Mouse (Mus musculus) CH12.LX (cell line): Measurements from ENCODE around the gene Pik3r2. TPM values are rescaled to one million over a fixed set of nuclear protein-coding genes. Genes with fewer than 3 reads are reported as not detected.

Source experiments
- DNase-seq: peaks from one replicate; pipeline ENCODE4 v3.0.0-alpha.2; 2013; ENCODE audit errors: extremely low read depth
- H3K27ac ChIP-seq: 2 replicates; pipeline ENCODE4 v1.5.1; 2012; ENCODE audit warnings: low read depth, mild to moderate bottlenecking, control low read depth, moderate library complexity; ENCODE audit not compliant: insufficient read depth
- H3K27me3 ChIP-seq: replicated peaks from 2 replicates; pipeline ENCODE3; 2012; ENCODE audit warnings: inconsistent platforms
- H3K36me3 ChIP-seq, 2 experiments: replicated peaks in 1 of 2; 2 replicates each; pipeline versions ENCODE3 to v1.6.1; 2012; ENCODE audit warnings: inconsistent platforms in 1 of 2, low read length in 1 of 2, mild to moderate bottlenecking in 1 of 2, mixed read lengths in 1 of 2, moderate library complexity in 1 of 2; ENCODE audit not compliant: control insufficient read depth in 1 of 2, insufficient read depth in 1 of 2
- H3K4me1 ChIP-seq, 2 experiments: 2 replicates each; pipeline ENCODE4 v1.6.1; 2012; ENCODE audit warnings: inconsistent platforms in 1 of 2, moderate library complexity in 1 of 2; ENCODE audit not compliant: insufficient read depth in 2 of 2, control insufficient read depth in 1 of 2
- H3K4me2 ChIP-seq: 2 replicates; pipeline ENCODE4 v1.6.1; 2012; ENCODE audit warnings: low read depth, mild to moderate bottlenecking, control low read depth; ENCODE audit not compliant: poor library complexity, insufficient read depth, severe bottlenecking
- H3K4me3 ChIP-seq, 3 experiments: fragments of 150-350 bp in 1 of 3; sonication (generic) in 1 of 3; replicated peaks in 1 of 3; 2 replicates each; pipeline versions ENCODE3 to v1.5.1; 2011 to 2012; ENCODE audit warnings: low read depth in 2 of 3, low read length in 2 of 3, mild to moderate bottlenecking in 2 of 3, moderate library complexity in 2 of 3, control low read depth in 1 of 3, improper control_type of control experiment in 1 of 3, inconsistent platforms in 1 of 3, mixed read lengths in 1 of 3; ENCODE audit not compliant: poor library complexity in 1 of 3
- H3K79me2 ChIP-seq: replicated peaks from 2 replicates; pipeline ENCODE4 v1.6.1; 2012; ENCODE audit warnings: mild to moderate bottlenecking, moderate library complexity; ENCODE audit not compliant: control insufficient read depth, poor library complexity, insufficient read depth, severe bottlenecking; ENCODE audit errors: extremely low read depth
- H3K9ac ChIP-seq: 2 replicates; pipeline ENCODE4 v1.6.1; 2012; ENCODE audit warnings: low read depth, mild to moderate bottlenecking, control low read depth, moderate library complexity; ENCODE audit not compliant: insufficient read depth
- H3K9me3 ChIP-seq: replicated peaks from 2 replicates; pipeline ENCODE3; 2012; ENCODE audit warnings: low read length, inconsistent platforms, mixed read lengths
- CHD1 ChIP-seq: IDR thresholded peaks from 2 replicates; pipeline ENCODE4 v1.6.1; 2012; ENCODE audit warnings: low read depth, low read length, improper control_type of control experiment, inconsistent platforms
- CTCF ChIP-seq, 2 experiments: IDR thresholded peaks in 1 of 2; conservative IDR thresholded peaks in 1 of 2; 2 replicates each; pipeline ENCODE4 v1.5.1; 2011 to 2012; ENCODE audit warnings: low read depth in 2 of 2, low read length in 2 of 2, improper control_type of control experiment in 1 of 2, inconsistent platforms in 1 of 2, mild to moderate bottlenecking in 1 of 2, moderate library complexity in 1 of 2
- ELF1 ChIP-seq: IDR thresholded peaks from 2 replicates; pipeline ENCODE4 v1.6.1; 2014; ENCODE audit warnings: low read depth, mild to moderate bottlenecking, inconsistent platforms, low read length, improper control_type of control experiment
- EP300 ChIP-seq: IDR thresholded peaks from 2 replicates; pipeline ENCODE4 v1.6.1; 2011; ENCODE audit warnings: low read length, improper control_type of control experiment
- ETS1 ChIP-seq: conservative IDR thresholded peaks from 2 replicates; pipeline ENCODE4 v1.6.1; 2012; ENCODE audit warnings: low read depth, mild to moderate bottlenecking, inconsistent platforms, low read length, improper control_type of control experiment, moderate library complexity
- HCFC1 ChIP-seq: IDR thresholded peaks from 2 replicates; pipeline ENCODE4 v1.6.1; 2012; ENCODE audit warnings: low read depth, mild to moderate bottlenecking, inconsistent platforms, low read length, improper control_type of control experiment
- IRF4 ChIP-seq: IDR thresholded peaks from 2 replicates; pipeline ENCODE4 v1.6.1; 2014; ENCODE audit warnings: low read depth, mild to moderate bottlenecking, inconsistent platforms, low read length, improper control_type of control experiment
- JUND ChIP-seq: conservative IDR thresholded peaks from 2 replicates; pipeline ENCODE4 v1.6.1; 2011; ENCODE audit warnings: low read depth, low read length, improper control_type of control experiment
- KAT2A ChIP-seq: IDR thresholded peaks from 2 replicates; pipeline ENCODE4 v1.6.1; 2012; ENCODE audit warnings: low read length, improper control_type of control experiment, inconsistent platforms; ENCODE audit not compliant: insufficient replicate concordance
- MAX ChIP-seq: IDR thresholded peaks from 2 replicates; pipeline ENCODE4 v1.6.1; 2011; ENCODE audit warnings: low read length, improper control_type of control experiment
- MAZ ChIP-seq: IDR thresholded peaks from 2 replicates; pipeline ENCODE4 v1.6.1; 2012; ENCODE audit warnings: low read depth, mild to moderate bottlenecking, inconsistent platforms, low read length, improper control_type of control experiment, moderate library complexity
- MEF2A ChIP-seq: IDR thresholded peaks from 2 replicates; pipeline ENCODE4 v1.6.1; 2014; ENCODE audit warnings: low read depth, mild to moderate bottlenecking, inconsistent platforms, low read length, improper control_type of control experiment, borderline replicate concordance
- MXI1 ChIP-seq: IDR thresholded peaks from 2 replicates; pipeline ENCODE4 v1.6.1; 2011; ENCODE audit warnings: mild to moderate bottlenecking, low read depth, low read length, improper control_type of control experiment
- MYC ChIP-seq: IDR thresholded peaks from 2 replicates; pipeline ENCODE4 v1.6.1; 2011; ENCODE audit warnings: low read depth, mild to moderate bottlenecking, improper control_type of control experiment, low read length
- NELFE ChIP-seq: IDR thresholded peaks from 2 replicates; pipeline ENCODE4 v1.6.1; 2011; ENCODE audit warnings: low read depth, low read length, improper control_type of control experiment
- NRF1 ChIP-seq: IDR thresholded peaks from 2 replicates; pipeline ENCODE4 v1.6.1; 2014; ENCODE audit warnings: low read depth, mild to moderate bottlenecking, inconsistent platforms, low read length, improper control_type of control experiment, moderate library complexity
- PAX5 ChIP-seq: IDR thresholded peaks from 2 replicates; pipeline ENCODE4 v1.6.1; 2012; ENCODE audit warnings: low read length, inconsistent platforms, mixed read lengths
- POLR2AphosphoS2 ChIP-seq: IDR thresholded peaks from 2 replicates; pipeline ENCODE4 v1.6.1; 2011; ENCODE audit warnings: low read depth, low read length, improper control_type of control experiment
- SIN3A ChIP-seq: IDR thresholded peaks from 2 replicates; pipeline ENCODE4 v1.6.1; 2012; ENCODE audit warnings: low read length, improper control_type of control experiment, inconsistent platforms
- SMC3 ChIP-seq: IDR thresholded peaks from 2 replicates; pipeline ENCODE4 v1.6.1; 2011; ENCODE audit warnings: low read depth, low read length, improper control_type of control experiment
- UBTF ChIP-seq: IDR thresholded peaks from 2 replicates; pipeline ENCODE4 v1.6.1; 2012; ENCODE audit warnings: low read depth, mild to moderate bottlenecking, inconsistent platforms, low read length, improper control_type of control experiment, moderate library complexity
- ZKSCAN1 ChIP-seq: IDR thresholded peaks from 2 replicates; pipeline ENCODE4 v1.6.1; 2012; ENCODE audit warnings: low read depth, inconsistent platforms, low read length, improper control_type of control experiment, borderline replicate concordance
- ZMIZ1 ChIP-seq: IDR thresholded peaks from 2 replicates; pipeline ENCODE4 v1.6.1; 2012; ENCODE audit warnings: low read depth, mild to moderate bottlenecking, inconsistent platforms, low read length, improper control_type of control experiment
- dilution Hi-C: fragments of 300-500 bp; cut with MboI; formaldehyde crosslinking; loops from 2 replicates; pipeline ENCODE4 v1.14.3; 2020; ENCODE audit warnings: low sequenced_read_pairs; ENCODE audit not compliant: extremely low pct_unique_long_range_greater_than_20kb, extremely low pct_ligation_motif_present
- in situ Hi-C: fragments of 300-500 bp; cut with MboI; formaldehyde crosslinking; loops from 3 replicates; pipeline ENCODE4 v1.14.3; 2019; ENCODE audit warnings: low sequenced_read_pairs, low pct_ligation_motif_present, low pct_unique_long_range_greater_than_20kb, mixed read lengths
- polyA plus RNA-seq: library from polyadenylated mRNA; unstranded; fragments of >175 nt; gene quantifications from 2 replicates; pipeline ENCODE4 v1.2.1, GENCODE M21; 2012; ENCODE audit warnings: low read depth; ENCODE audit not compliant: insufficient read length
- total RNA-seq, 2 experiments: library from RNA; depleted of rRNA; stranded (reverse); fragments of 300-350 nt in 1 of 2; fragments of >200 nt in 1 of 2; gene quantifications; 2 replicates each; pipeline ENCODE4 v1.2.3; 2012 to 2014

Gene Pik3r2
- total and polyA plus RNA-seq, 3 experiments: 13.8 to 45.9 (median 25.8) TPM

DNA sequence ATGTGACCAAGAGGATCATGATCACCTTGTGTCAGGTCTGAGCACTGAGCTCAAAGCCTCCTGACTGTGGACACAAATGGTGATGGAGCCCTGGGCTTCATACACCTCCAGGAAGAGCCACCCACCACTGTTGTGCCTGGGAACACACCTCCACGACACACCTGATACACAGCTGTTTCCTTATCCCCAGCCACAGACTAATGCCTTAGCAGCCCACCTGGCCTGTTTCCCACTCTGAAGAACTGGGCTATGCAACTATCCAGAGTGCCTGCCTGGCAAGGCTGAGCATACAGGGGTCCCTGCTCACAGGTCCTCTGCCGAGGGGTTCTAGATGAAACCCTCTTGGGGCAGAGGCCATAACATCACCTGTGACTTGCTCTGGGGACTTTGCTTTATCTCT, 17.7 kb upstream of the Pik3r2 start:
- Histone ChIP-seq H3K4me3 (no peak overlapping the region), H3K27me3 (peaks cover 37% of the 10 kb centered on the region)
- dilution Hi-C loops: no loop called here

DNA sequence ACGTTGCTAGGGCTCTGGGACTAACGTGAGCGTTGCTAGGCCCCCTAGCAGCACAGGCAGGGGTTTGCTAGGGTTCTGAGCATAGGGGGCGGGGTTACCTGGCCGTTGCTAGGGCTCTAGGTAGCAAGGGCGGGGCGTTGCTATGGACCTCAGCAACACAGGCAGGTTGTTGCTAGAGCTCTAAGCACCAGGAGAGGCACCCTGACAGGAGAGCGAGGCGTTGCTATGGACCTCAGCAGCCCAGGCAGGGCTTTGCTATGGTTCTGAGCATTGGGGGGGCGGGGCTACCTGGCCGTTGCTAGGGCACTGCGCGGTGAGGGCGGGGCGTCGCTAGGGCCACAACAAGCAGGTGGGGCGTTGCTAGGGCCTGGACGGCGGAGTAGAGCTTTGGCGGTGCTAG, 16.2 kb upstream of the Pik3r2 start:
- peak overlapping the region; percentile 13 to 81 (median 58) for H3K4me3 ChIP-seq
- peaks cover 36% of the 10 kb centered on the region for H3K27me3 ChIP-seq
- H3K4me1 ChIP-seq: peaks cover 19 to 36% of the 10 kb centered on the region in 2 experiments
- H3K27ac ChIP-seq: peak overlapping the region; percentile 14; the same call in 1 of the 2 replicates
- peak; percentile 66 for DNase-seq
- H3K9ac ChIP-seq: no peak overlapping the region
- peaks cover 4% of the 10 kb centered on the region; the same call in 1 of the 2 replicates for H3K79me2 ChIP-seq
- H3K4me2 ChIP-seq: peak overlapping the region; percentile 53; the same call in 1 of the 2 replicates
- no peak for TF ChIP-seq ETS1
- 0 out of 2 replicates have a peak, but pooled peaks have one; percentile 5 for TF ChIP-seq MAZ
- no peak for TF ChIP-seq HCFC1
- no peak for TF ChIP-seq EP300
- dilution Hi-C loops: no loop called here
- no peaks in the 10 kb centered on the region for H3K9me3 ChIP-seq
- H3K36me3 ChIP-seq: peaks cover 23 to 31% of the 10 kb centered on the region in 2 experiments
- in situ Hi-C loops: no loop called here

More for the DNA sequence above, 17.7 kb upstream of the Pik3r2 start:
- no peak overlapping the region for H3K27ac ChIP-seq
- no peak overlapping the region for H3K4me2 ChIP-seq
- in situ Hi-C loops: no loop called here
- DNase-seq: no peak
- H3K79me2 ChIP-seq: peaks cover 4% of the 10 kb centered on the region; the same call in 1 of the 2 replicates
- no peak overlapping the region for H3K9ac ChIP-seq
- H3K9me3 ChIP-seq: no peaks in the 10 kb centered on the region
- peaks cover 8 to 16% of the 10 kb centered on the region in 2 experiments for H3K36me3 ChIP-seq
- no peak for TF ChIP-seq ZMIZ1
- H3K4me1 ChIP-seq: peaks cover 21 to 40% of the 10 kb centered on the region in 2 experiments

DNA sequence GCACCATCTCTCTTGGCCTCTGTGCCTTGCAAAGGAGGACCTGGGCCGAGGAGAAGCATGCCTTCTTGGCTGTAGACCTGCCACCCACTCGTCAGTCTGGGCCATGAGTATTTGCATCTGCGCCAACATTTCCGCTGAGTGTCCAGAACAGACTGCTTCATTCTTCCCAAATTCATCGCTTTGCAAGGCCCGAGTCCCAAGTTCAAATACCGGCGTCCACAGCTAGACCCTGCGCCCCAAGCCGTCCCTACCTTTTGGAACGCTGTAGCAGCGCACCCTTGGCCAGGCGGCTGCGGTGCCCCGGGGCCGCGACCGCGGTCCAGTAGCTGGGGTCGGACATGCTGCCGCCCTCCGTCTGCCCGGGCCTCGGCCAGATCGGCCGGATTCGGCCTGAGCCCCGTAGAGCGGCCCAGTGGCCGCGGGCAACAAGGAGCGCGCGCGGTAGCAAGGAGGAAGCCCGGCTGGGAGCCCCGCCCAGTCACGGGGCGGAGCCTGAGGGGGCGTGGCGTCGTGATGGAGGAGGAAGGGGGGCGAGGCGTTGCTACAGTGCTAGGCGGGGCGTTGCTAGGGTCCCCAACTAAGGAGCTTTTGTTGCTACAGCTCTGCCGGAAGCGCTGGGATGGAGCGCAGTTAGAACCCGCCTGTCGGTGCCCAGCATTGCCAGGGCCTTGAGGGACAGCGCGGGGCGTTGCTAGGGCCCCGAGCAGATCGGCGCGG, 15.6 kb upstream of the Pik3r2 start:
- Histone ChIP-seq H3K4me2 (peak overlapping the region; percentile 53), H3K4me3 (peak overlapping the region; percentile 81 to 87 (median 82)), H3K27me3 (peaks cover 36% of the 10 kb centered on the region), H3K9me3 (no peaks in the 10 kb centered on the region), H3K27ac (peak overlapping the region; percentile 36), H3K79me2 (peaks cover 4% of the 10 kb centered on the region; the same call in 1 of the 2 replicates), H3K9ac (peak overlapping the region; percentile 92), H3K4me1 (peaks cover 19 to 33% of the 10 kb centered on the region in 2 experiments), H3K36me3 (peaks cover 28 to 36% of the 10 kb centered on the region in 2 experiments)
- in situ Hi-C loops: no loop called here
- dilution Hi-C loops: no loop called here
- peak; percentile 95 for DNase-seq
- TF ChIP-seq MAX: peak; percentile 40; the same call in 1 of the 2 replicates
- peak; percentile 82 for TF ChIP-seq ELF1
- TF ChIP-seq IRF4: no peak
- no peak for TF ChIP-seq UBTF
- no peak for TF ChIP-seq ZKSCAN1
- peak; percentile 35; the same call in 1 of the 2 replicates for TF ChIP-seq NRF1
- no peak for TF ChIP-seq KAT2A
- no peak for TF ChIP-seq MEF2A
- TF ChIP-seq CHD1: no peak
- TF ChIP-seq MYC: no peak
- TF ChIP-seq MXI1: peak; percentile 84; the same call in 1 of the 2 replicates
- peak; percentile 68; the same call in 1 of the 2 replicates for TF ChIP-seq POLR2AphosphoS2
- TF ChIP-seq HCFC1: peak; percentile 62
- TF ChIP-seq CTCF (conservative IDR thresholded peaks at IDR 0.05 in 1 of 2, IDR thresholded peaks at IDR 0.05 in 1 of 2; ENCODE audit: low read depth in 2 of 2, low read length in 2 of 2): no peak
- peak; percentile 76 for TF ChIP-seq SIN3A
- TF ChIP-seq ZMIZ1: peak; percentile 82
- TF ChIP-seq SMC3: no peak
- TF ChIP-seq EP300: no peak
- no peak for TF ChIP-seq PAX5
- TF ChIP-seq NELFE: peak; percentile 79
- no peak for TF ChIP-seq JUND
